Mouse (Mus musculus): ENCODE measurements at regions not wholly inside any gene's neighbourhood (a gene's known extent, or its start where the extent isn't known, plus 50 kb on each side); places are given as distances from the start of the nearest gene placed in this dataset.

- Histone ChIP-seq H3K27ac (no peak overlapping the region), H3K27me3 (peaks cover 58% of the 10 kb centered on the region), H3K36me3 (no peaks in the 10 kb centered on the region), H3K4me2 (replicated peaks) (no peak overlapping the region), H3K9me3 (no peaks in the 10 kb centered on the region), H3K4me3 (replicated peaks) (no peak overlapping the region), H3K4me1 (replicated peaks) (peaks cover 21% of the 10 kb centered on the region), H3K9ac (replicated peaks) (no peak overlapping the region)
- ATAC-seq: no peak
- 12% methylated on average over 5 of the region's 5 CpGs for WGBS
Measured at GRCm38 (mm10) chr7:69988704-69989103, 377.8 kb downstream of the Nr2f2 start.

- H3K9me3 ChIP-seq: no peaks in the 10 kb centered on the region
- no peaks in the 10 kb centered on the region for H3K36me3 ChIP-seq
- no peak overlapping the region for H3K4me2 ChIP-seq (replicated peaks)
- no peaks in the 10 kb centered on the region for H3K4me1 ChIP-seq (replicated peaks)
- 87% methylated on average over 2 of the region's 2 CpGs for WGBS
- peaks cover 9% of the 10 kb centered on the region; the same call in 1 of the 2 replicates for H3K27me3 ChIP-seq
- ATAC-seq: no peak
- no peak overlapping the region for H3K9ac ChIP-seq (replicated peaks)
- H3K27ac ChIP-seq: no peak overlapping the region
- no peak overlapping the region for H3K4me3 ChIP-seq (replicated peaks)
Measured at GRCm38 (mm10) chr7:69981301-69981700, 385.2 kb downstream of the Nr2f2 start.

- H3K9me3 ChIP-seq: no peaks in the 10 kb centered on the region
- no peaks in the 10 kb centered on the region for H3K36me3 ChIP-seq
- no peak overlapping the region for H3K4me2 ChIP-seq (replicated peaks)
- no peak overlapping the region for H3K4me3 ChIP-seq (replicated peaks)
- no peak for ATAC-seq
- no peaks in the 10 kb centered on the region for H3K4me1 ChIP-seq (replicated peaks)
- 67% methylated on average over 3 of the region's 3 CpGs for WGBS
- peaks cover 10% of the 10 kb centered on the region; the same call in 1 of the 2 replicates for H3K27me3 ChIP-seq
- H3K27ac ChIP-seq: no peak overlapping the region
- no peak overlapping the region for H3K9ac ChIP-seq (replicated peaks)
Measured at GRCm38 (mm10) chr7:69976369-69976768, 390.2 kb downstream of the Nr2f2 start.

GRCm38 (mm10) chr7:69964002-69964401, 402.5 kb downstream of the Nr2f2 start:
- Histone ChIP-seq H3K9ac (replicated peaks) (no peak overlapping the region), H3K9me3 (no peaks in the 10 kb centered on the region), H3K36me3 (no peaks in the 10 kb centered on the region), H3K4me2 (replicated peaks) (no peak overlapping the region), H3K4me1 (replicated peaks) (no peaks in the 10 kb centered on the region), H3K27ac (no peak overlapping the region), H3K4me3 (replicated peaks) (no peak overlapping the region), H3K27me3 (no peaks in the 10 kb centered on the region)
- ATAC-seq: no peak
- WGBS: 81% methylated on average over 8 of the region's 8 CpGs

- Histone ChIP-seq H3K4me2 (replicated peaks) (peak overlapping the region; percentile 32), H3K4me3 (replicated peaks) (no peak overlapping the region), H3K27me3 (peaks cover 59% of the 10 kb centered on the region), H3K36me3 (no peaks in the 10 kb centered on the region), H3K9me3 (no peaks in the 10 kb centered on the region), H3K9ac (replicated peaks) (peak overlapping the region; percentile 14; the same call in 1 of the 2 replicates), H3K27ac (no peak overlapping the region), H3K4me1 (replicated peaks) (peaks cover 13% of the 10 kb centered on the region)
- ATAC-seq: peak; percentile 88
- 9% methylated on average over 6 of the region's 6 CpGs for WGBS
Measured at GRCm38 (mm10) chr7:69950221-69950670, 416.3 kb downstream of the Nr2f2 start.

- peak; percentile 63 for ATAC-seq
- Histone ChIP-seq H3K36me3 (no peaks in the 10 kb centered on the region), H3K27ac (no peak overlapping the region), H3K4me3 (replicated peaks) (no peak overlapping the region), H3K9ac (replicated peaks) (no peak overlapping the region), H3K4me2 (replicated peaks) (peak overlapping the region; percentile 32), H3K9me3 (no peaks in the 10 kb centered on the region), H3K27me3 (peaks cover 56% of the 10 kb centered on the region), H3K4me1 (replicated peaks) (peaks cover 13% of the 10 kb centered on the region)
- 17% methylated on average over 10 of the region's 10 CpGs for WGBS
Measured at GRCm38 (mm10) chr7:69949647-69950121, 416.9 kb downstream of the Nr2f2 start.

- no peak overlapping the region for H3K27ac ChIP-seq
- ATAC-seq: no peak
- H3K4me3 ChIP-seq (replicated peaks): no peak overlapping the region
- no peak overlapping the region for H3K4me2 ChIP-seq (replicated peaks)
- H3K4me1 ChIP-seq (replicated peaks): peaks cover 13% of the 10 kb centered on the region
- H3K9ac ChIP-seq (replicated peaks): no peak overlapping the region
- WGBS: 99% methylated on average over 3 of the region's 3 CpGs
- H3K27me3 ChIP-seq: peaks cover 31% of the 10 kb centered on the region
- no peaks in the 10 kb centered on the region for H3K9me3 ChIP-seq
- H3K36me3 ChIP-seq: no peaks in the 10 kb centered on the region
Measured at GRCm38 (mm10) chr7:69946396-69946795, 420.1 kb downstream of the Nr2f2 start.

- no peaks in the 10 kb centered on the region for H3K36me3 ChIP-seq
- H3K4me3 ChIP-seq (replicated peaks): no peak overlapping the region
- H3K9me3 ChIP-seq: no peaks in the 10 kb centered on the region
- H3K4me1 ChIP-seq (replicated peaks): no peaks in the 10 kb centered on the region
- WGBS: 95% methylated on average over 6 of the region's 6 CpGs
- H3K9ac ChIP-seq (replicated peaks): no peak overlapping the region
- no peak for ATAC-seq
- no peak overlapping the region for H3K4me2 ChIP-seq (replicated peaks)
- peaks cover 7% of the 10 kb centered on the region for H3K27me3 ChIP-seq
- H3K27ac ChIP-seq: no peak overlapping the region
Measured at GRCm38 (mm10) chr7:69941881-69942280, 424.7 kb downstream of the Nr2f2 start.

GRCm38 (mm10) chr7:69925261-69925660, 441.3 kb downstream of the Nr2f2 start:
- WGBS: 91% methylated on average over 5 of the region's 5 CpGs
- H3K36me3 ChIP-seq: no peaks in the 10 kb centered on the region
- H3K4me2 ChIP-seq (replicated peaks): no peak overlapping the region
- no peak for ATAC-seq
- no peak overlapping the region for H3K4me3 ChIP-seq (replicated peaks)
- no peaks in the 10 kb centered on the region for H3K27me3 ChIP-seq
- no peaks in the 10 kb centered on the region for H3K9me3 ChIP-seq
- H3K27ac ChIP-seq: no peak overlapping the region
- H3K4me1 ChIP-seq (replicated peaks): no peaks in the 10 kb centered on the region
- no peak overlapping the region for H3K9ac ChIP-seq (replicated peaks)

- Histone ChIP-seq H3K4me3 (replicated peaks) (no peak overlapping the region), H3K4me2 (replicated peaks) (no peak overlapping the region), H3K4me1 (replicated peaks) (no peaks in the 10 kb centered on the region), H3K27ac (no peak overlapping the region), H3K27me3 (no peaks in the 10 kb centered on the region), H3K9me3 (no peaks in the 10 kb centered on the region), H3K36me3 (no peaks in the 10 kb centered on the region), H3K9ac (replicated peaks) (no peak overlapping the region)
- ATAC-seq: no peak
Measured at GRCm38 (mm10) chr7:69924551-69924950, 442.0 kb downstream of the Nr2f2 start.

- 81% methylated on average over 4 of the region's 4 CpGs for WGBS
- ATAC-seq: no peak
- H3K4me3 ChIP-seq (replicated peaks): no peak overlapping the region
Measured at GRCm38 (mm10) chr7:69911760-69912159, 454.8 kb downstream of the Nr2f2 start.

GRCm38 (mm10) chr7:69890503-69891061, 476.0 kb downstream of the Nr2f2 start:
- Histone ChIP-seq H3K4me1 (replicated peaks) (peaks cover 21% of the 10 kb centered on the region; the same call in 1 of the 2 replicates), H3K9me3 (no peaks in the 10 kb centered on the region), H3K27me3 (no peaks in the 10 kb centered on the region), H3K9ac (replicated peaks) (no peak overlapping the region), H3K36me3 (no peaks in the 10 kb centered on the region), H3K4me3 (replicated peaks) (no peak overlapping the region), H3K27ac (no peak overlapping the region), H3K4me2 (replicated peaks) (no peak overlapping the region)
- ATAC-seq: no peak
- WGBS: 49% methylated on average over 9 of the region's 9 CpGs

More at GRCm38 (mm10) chr7:69911760-69912159, 454.8 kb downstream of the Nr2f2 start:
- Histone ChIP-seq H3K9ac (replicated peaks) (no peak overlapping the region), H3K4me1 (replicated peaks) (no peaks in the 10 kb centered on the region), H3K27ac (no peak overlapping the region), H3K27me3 (no peaks in the 10 kb centered on the region), H3K9me3 (no peaks in the 10 kb centered on the region), H3K4me2 (replicated peaks) (no peak overlapping the region), H3K36me3 (no peaks in the 10 kb centered on the region)

GRCm38 (mm10) chr7:69888251-69888650, 478.3 kb downstream of the Nr2f2 start:
- Histone ChIP-seq H3K9me3 (no peaks in the 10 kb centered on the region), H3K27ac (no peak overlapping the region), H3K4me3 (replicated peaks) (no peak overlapping the region), H3K27me3 (no peaks in the 10 kb centered on the region), H3K4me1 (replicated peaks) (peaks cover 21% of the 10 kb centered on the region; the same call in 1 of the 2 replicates), H3K4me2 (replicated peaks) (no peak overlapping the region), H3K36me3 (no peaks in the 10 kb centered on the region), H3K9ac (replicated peaks) (no peak overlapping the region)
- ATAC-seq: no peak
- 72% methylated on average over 7 of the region's 7 CpGs for WGBS
